Comparison of ENCODE assay signal across 20 mouse cellular contexts in the genomic region with DNA sequence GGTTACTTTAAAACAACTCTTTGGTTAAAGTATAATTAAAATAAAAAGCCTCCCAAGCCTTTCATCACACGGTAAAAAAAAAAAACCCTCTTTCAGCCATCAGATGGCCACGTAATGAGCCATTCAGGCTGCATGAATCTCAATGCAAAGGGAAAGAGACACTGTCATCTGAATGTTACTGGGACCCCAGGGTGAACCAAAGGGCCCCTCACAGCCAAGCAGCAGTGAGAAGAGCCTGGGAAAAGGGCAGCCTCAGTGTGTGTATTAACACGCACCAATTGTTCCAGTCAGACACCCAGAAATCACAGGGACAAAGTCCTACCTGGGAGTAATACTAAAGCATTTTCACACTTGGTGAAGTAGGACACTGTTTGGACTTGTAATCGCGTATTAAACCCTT. TPM values are rescaled to one million over a fixed set of nuclear protein-coding genes. Genes with fewer than 3 reads are reported as not detected.
DNase-seq lines count a peak whose midpoint lies in the region; ATAC-seq and TF ChIP-seq lines count a peak whose summit lies in the region.
"Had no signal": no experiment of that assay in that cellular context is flagged by ENCODE, and none has a peak within 500 bp of the region (broad histone marks: within the 10 kb centered on the region; RNA-seq: fewer than 3 reads in every experiment).

No protein-coding gene starts in this region.

- DNase-seq in forebrain, embryonic 10.5 days (ENCODE audit: extremely low spot score, low spot score): no peak
- no peak for DNase-seq in midbrain, postnatal 0 days (ENCODE audit: low spot score)
- DNase-seq in MN1 (ENCODE audit: low spot score): no peak
- no peak for DNase-seq in kidney, adult 11 months
- DNase-seq in cerebellum, adult 8-10 months: no peak
- DNase-seq: cerebellum, adult 2 months; gastrocnemius, postnatal 36 days; heart, postnatal 36 days; kidney, adult 8-10 months; kidney, postnatal 4 days; lung, postnatal 10 days; thymus, postnatal 4 days had no signal

- ATAC-seq in forebrain, embryonic 15.5 days (replicated peaks): no peak
- ATAC-seq in hindbrain, embryonic 16.5 days: no peak
- no peak for ATAC-seq in midbrain, postnatal 0 days (ENCODE audit: low FRiP score)

- 0 out of 2 replicates have a peak, but pooled peaks cover 4% of the 10 kb centered on the region for H3K27me3 ChIP-seq in forebrain, embryonic 10.5 days (ENCODE audit: poor library complexity, severe bottlenecking)
- H3K27me3 ChIP-seq in forebrain, embryonic 15.5 days: no peaks in the 10 kb centered on the region
- H3K27me3 ChIP-seq in hindbrain, embryonic 16.5 days (replicated peaks; ENCODE audit: control insufficient read depth, insufficient read depth, low read length): no peaks in the 10 kb centered on the region
- H3K27me3 ChIP-seq in midbrain, postnatal 0 days (ENCODE audit: insufficient read depth, low read length): no peaks in the 10 kb centered on the region
- H3K27me3 ChIP-seq: embryonic facial prominence, embryonic 15.5 days had no signal

- no peak overlapping the region for H3K9ac ChIP-seq in forebrain, embryonic 15.5 days (replicated peaks)
- no peak overlapping the region for H3K9ac ChIP-seq in hindbrain, embryonic 16.5 days (ENCODE audit: low read depth, low read length)
- H3K9ac ChIP-seq in midbrain, postnatal 0 days (replicated peaks; ENCODE audit: low read length, poor library complexity, severe bottlenecking): no peak overlapping the region
- H3K9ac ChIP-seq: embryonic facial prominence, embryonic 15.5 days; liver, embryonic 14.5 days had no signal

- no peaks in the 10 kb centered on the region for H3K9me3 ChIP-seq in forebrain, embryonic 10.5 days
- no peaks in the 10 kb centered on the region for H3K9me3 ChIP-seq in forebrain, embryonic 15.5 days
- no peaks in the 10 kb centered on the region for H3K9me3 ChIP-seq in hindbrain, embryonic 16.5 days (ENCODE audit: control insufficient read depth, low read length)
- H3K9me3 ChIP-seq in midbrain, postnatal 0 days (ENCODE audit: low read length): no peaks in the 10 kb centered on the region
- H3K9me3 ChIP-seq: embryonic facial prominence, embryonic 15.5 days; heart, embryonic 10.5 days had no signal

- H3K36me3 ChIP-seq in forebrain, embryonic 10.5 days (replicated peaks): no peaks in the 10 kb centered on the region
- H3K36me3 ChIP-seq in forebrain, embryonic 15.5 days: no peaks in the 10 kb centered on the region
- no peaks in the 10 kb centered on the region for H3K36me3 ChIP-seq in hindbrain, embryonic 16.5 days (ENCODE audit: control insufficient read depth, insufficient read depth, low read length)
- H3K36me3 ChIP-seq in midbrain, postnatal 0 days (ENCODE audit: insufficient read depth, low read length): no peaks in the 10 kb centered on the region
- H3K36me3 ChIP-seq: embryonic facial prominence, embryonic 15.5 days had no signal

- no peak overlapping the region; the same call in 1 of the 2 replicates for H3K4me2 ChIP-seq in forebrain, embryonic 15.5 days (replicated peaks)
- no peak overlapping the region for H3K4me2 ChIP-seq in hindbrain, embryonic 16.5 days (ENCODE audit: low read length)
- no peak overlapping the region for H3K4me2 ChIP-seq in midbrain, postnatal 0 days (ENCODE audit: low read depth, low read length, poor library complexity, severe bottlenecking)
- H3K4me2 ChIP-seq: embryonic facial prominence, embryonic 15.5 days had no signal

- H3K4me3 ChIP-seq in forebrain, embryonic 10.5 days: peak overlapping the region; percentile 25; the same call in 1 of the 2 replicates
- H3K4me3 ChIP-seq in forebrain, embryonic 15.5 days: no peak overlapping the region
- no peak overlapping the region for H3K4me3 ChIP-seq in hindbrain, embryonic 16.5 days (ENCODE audit: low read length)
- H3K4me3 ChIP-seq in midbrain, postnatal 0 days (ENCODE audit: low read depth, low read length): no peak overlapping the region
- H3K4me3 ChIP-seq: embryonic facial prominence, embryonic 15.5 days; heart, embryonic 10.5 days had no signal

- no peak for TF ChIP-seq CTCF in midbrain, postnatal 0 days (IDR thresholded peaks at IDR 0.05)

- WGBS in forebrain, embryonic 10.5 days: 71% methylated on average over 5 of the region's 5 CpGs
- 17% methylated on average over 5 of the region's 5 CpGs for WGBS in forebrain, embryonic 15.5 days
- WGBS in hindbrain, embryonic 16.5 days: 41% methylated on average over 5 of the region's 5 CpGs
- WGBS in midbrain, postnatal 0 days: 37% methylated on average over 5 of the region's 5 CpGs

- H3K4me1 ChIP-seq in forebrain, embryonic 10.5 days: peaks cover 52% of the 10 kb centered on the region
- H3K4me1 ChIP-seq in forebrain, embryonic 15.5 days: peaks cover 33% of the 10 kb centered on the region
- peaks cover 5% of the 10 kb centered on the region; the same call in 1 of the 2 replicates for H3K4me1 ChIP-seq in hindbrain, embryonic 16.5 days (ENCODE audit: control insufficient read depth, insufficient read depth, low read depth, low read length)
- H3K4me1 ChIP-seq in midbrain, postnatal 0 days (ENCODE audit: insufficient read depth, low read length): no peaks in the 10 kb centered on the region
- H3K4me1 ChIP-seq: embryonic facial prominence, embryonic 15.5 days; heart, embryonic 10.5 days had no signal

- H3K27ac ChIP-seq in forebrain, embryonic 10.5 days: peak overlapping the region; percentile 83; the same call in 1 of the 2 replicates
- peak overlapping the region; percentile 83 for H3K27ac ChIP-seq in forebrain, embryonic 15.5 days (replicated peaks)
- H3K27ac ChIP-seq in hindbrain, embryonic 16.5 days (ENCODE audit: low read depth, low read length): peak overlapping the region; percentile 81
- peak overlapping the region; percentile 79 for H3K27ac ChIP-seq in midbrain, postnatal 0 days (ENCODE audit: low read depth, low read length)
- H3K27ac ChIP-seq: embryonic facial prominence, embryonic 15.5 days; heart, embryonic 10.5 days; liver, embryonic 14.5 days had no signal

RNA-seq across cellular contexts. Expression of gene Crtam, which starts 8.0 kb away (rescaled TPM):
- 0.10 TPM in 1 of 2 replicates, not detected in the other for polyA plus RNA-seq in forebrain, embryonic 10.5 days (2016; fragmentation: Nextera tagmentation; extraction: Ambion mirVana)
- polyA plus RNA-seq in forebrain, embryonic 15.5 days (2015; fragmentation: Nextera tagmentation; extraction: Ambion mirVana): not detected in 2 replicates
- 0.06 and 0.40 TPM in 2 replicates for polyA plus RNA-seq in hindbrain, embryonic 16.5 days (2015; fragmentation: Nextera tagmentation; extraction: Ambion mirVana)
- 0.05 TPM in 1 of 2 replicates, not detected in the other for total RNA-seq in midbrain, postnatal 0 days (2014; rRNA removed)
- 0.28 and 0.37 TPM in 2 replicates for polyA plus RNA-seq in midbrain, postnatal 0 days (2015; fragmentation: Nextera tagmentation; extraction: Ambion mirVana)
- total RNA-seq: gastrocnemius, postnatal 36 days; heart, postnatal 36 days had no signal

RNA-seq across cellular contexts. Expression of gene Jhy, which starts 48.5 kb away (rescaled TPM):
- 0.12 and 0.26 TPM in 2 replicates for polyA plus RNA-seq in forebrain, embryonic 10.5 days (2016; fragmentation: Nextera tagmentation; extraction: Ambion mirVana)
- polyA plus RNA-seq in forebrain, embryonic 15.5 days (2015; fragmentation: Nextera tagmentation; extraction: Ambion mirVana): 0.27 and 0.99 TPM in 2 replicates
- polyA plus RNA-seq in hindbrain, embryonic 16.5 days (2015; fragmentation: Nextera tagmentation; extraction: Ambion mirVana): 0.97 and 1.3 TPM in 2 replicates
- total RNA-seq in midbrain, postnatal 0 days (2014; rRNA removed): 1.5 and 1.6 TPM in 2 replicates
- polyA plus RNA-seq in midbrain, postnatal 0 days (2015; fragmentation: Nextera tagmentation; extraction: Ambion mirVana): 0.99 and 1.1 TPM in 2 replicates
- total RNA-seq: gastrocnemius, postnatal 36 days; heart, postnatal 36 days; megakaryocyte-erythroid progenitor cell, adult 5-6 weeks; neutrophil, adult 5-6 weeks had no signal
- polyA plus RNA-seq: C2C12 had no signal
